Mouse (Mus musculus) urinary bladder, postnatal 36 days (tissue): Measurements from ENCODE around the gene Ppm1h.

Experiments used
- DNase-seq, 2 experiments: peaks; one replicate each; pipeline ENCODE4 v3.0.0; 2022; ENCODE audit warnings: low spot score in 2 of 2, mixed read lengths in 1 of 2

The Ppm1h gene

DNA sequence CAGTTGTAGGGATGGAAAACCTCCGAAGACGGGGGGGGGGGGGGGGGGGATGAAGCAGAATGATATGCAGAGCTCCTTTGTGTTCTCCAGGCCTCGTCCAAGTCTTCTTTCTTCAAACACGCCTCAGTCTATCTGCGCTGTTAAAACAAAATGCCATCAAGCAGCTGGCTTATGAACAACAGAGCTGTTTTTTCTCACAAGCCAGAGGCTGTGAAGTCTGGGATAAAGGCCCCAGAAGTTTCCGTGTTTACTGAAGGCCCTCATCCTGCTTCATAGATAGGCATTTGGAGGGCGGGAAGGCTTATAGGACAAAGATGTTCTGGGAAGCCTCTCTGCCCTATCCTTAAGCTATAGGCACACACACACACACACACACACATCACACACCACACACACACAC lies 181.5 kb downstream of the Ppm1h start:
- DNase-seq, result no peak

DNA sequence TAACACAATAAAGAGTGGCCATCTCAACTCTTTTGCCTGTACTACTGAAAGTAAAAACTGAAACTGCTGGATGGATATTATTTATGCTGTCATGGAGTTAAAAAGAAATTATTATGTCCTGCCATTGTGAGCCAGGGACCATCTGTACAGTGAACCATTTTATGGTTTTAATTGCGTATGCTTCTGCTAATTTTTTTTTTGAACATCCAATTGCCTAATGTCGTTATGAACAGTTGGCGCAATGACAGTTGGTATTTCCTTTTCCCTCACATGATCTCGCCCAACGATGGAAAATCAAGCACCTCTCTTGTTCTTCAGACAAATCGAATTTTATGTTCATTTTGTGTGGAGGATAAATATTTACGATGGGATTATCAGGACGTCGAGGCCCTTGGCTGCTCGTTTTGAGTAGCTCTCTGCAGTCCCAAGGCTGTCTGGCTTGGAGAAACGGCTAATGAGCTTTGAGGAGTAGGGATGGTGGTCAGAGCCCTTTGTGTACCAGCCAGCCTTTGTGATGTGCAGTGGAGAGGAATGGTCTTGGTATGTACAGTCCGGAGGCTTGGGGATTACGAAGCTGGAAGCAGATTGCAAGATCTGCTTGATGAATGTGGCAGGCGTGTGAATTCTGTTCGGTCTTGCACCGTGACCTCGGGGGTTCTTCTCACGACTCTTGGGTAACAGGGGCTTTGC lies 183.3 kb downstream of the Ppm1h start:
- no peak for DNase-seq

DNA sequence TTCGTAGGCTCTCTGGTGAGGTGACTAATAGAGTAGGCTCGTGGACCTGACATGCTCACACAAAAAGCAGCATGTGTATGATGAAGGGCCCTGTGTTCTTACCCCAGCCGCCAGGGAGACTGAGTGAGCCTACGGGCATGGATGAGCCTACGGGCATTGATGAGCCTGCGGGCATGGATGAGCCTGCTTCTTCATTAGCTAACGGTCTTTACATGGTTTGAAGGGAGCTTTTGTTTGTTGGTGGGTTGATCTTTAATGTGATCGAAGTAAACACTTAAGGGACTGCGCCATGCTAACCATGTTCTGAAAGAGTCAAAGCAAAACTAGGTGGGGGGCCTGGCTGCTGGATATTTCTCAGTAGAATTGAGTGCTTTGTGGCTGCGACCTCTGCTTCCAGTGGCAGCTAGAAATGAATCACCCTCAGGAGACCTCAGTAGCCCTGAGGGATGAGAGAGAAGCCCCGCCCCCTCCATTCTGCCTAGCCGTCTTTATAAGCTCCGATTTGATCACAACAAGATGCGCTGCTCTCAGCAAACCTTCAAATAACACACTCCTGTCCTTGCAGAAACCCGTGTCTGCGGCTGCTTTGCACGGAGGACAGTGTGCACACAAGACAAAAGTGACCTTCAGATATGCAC lies 183.9 kb downstream of the Ppm1h start:
- DNase-seq, result no peak

DNA sequence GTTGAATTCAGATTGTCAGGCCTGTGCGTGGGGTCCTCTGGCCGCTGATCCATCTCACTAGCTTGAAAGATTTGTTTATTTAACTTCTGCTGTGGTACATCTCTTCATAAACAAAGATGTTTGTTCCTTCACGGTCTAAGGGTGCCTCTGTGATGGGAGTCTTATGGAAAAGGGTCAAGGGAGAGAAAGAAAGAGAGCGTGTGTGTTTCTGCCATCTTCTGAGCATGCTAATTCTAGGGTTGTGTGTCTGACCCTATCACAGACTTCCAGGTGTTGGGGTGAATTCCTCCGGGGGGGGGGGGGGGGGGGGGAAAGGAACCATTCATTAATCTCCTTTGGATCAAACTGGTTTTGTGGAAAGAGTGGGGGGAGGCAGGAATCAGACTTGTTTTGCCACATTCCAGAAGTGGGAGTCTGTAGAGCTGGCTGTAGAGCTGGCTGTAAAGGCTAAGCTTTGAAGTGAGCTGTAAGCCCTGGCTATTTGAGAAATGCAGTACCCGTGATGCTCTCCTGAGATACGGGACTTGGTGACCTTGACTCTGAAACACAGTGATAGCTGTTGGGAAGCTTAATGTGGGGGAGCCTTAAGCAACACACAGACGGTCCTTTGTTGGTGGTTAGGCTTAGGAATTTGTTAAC lies 191.4 kb downstream of the Ppm1h start:
- no peak for DNase-seq

DNA sequence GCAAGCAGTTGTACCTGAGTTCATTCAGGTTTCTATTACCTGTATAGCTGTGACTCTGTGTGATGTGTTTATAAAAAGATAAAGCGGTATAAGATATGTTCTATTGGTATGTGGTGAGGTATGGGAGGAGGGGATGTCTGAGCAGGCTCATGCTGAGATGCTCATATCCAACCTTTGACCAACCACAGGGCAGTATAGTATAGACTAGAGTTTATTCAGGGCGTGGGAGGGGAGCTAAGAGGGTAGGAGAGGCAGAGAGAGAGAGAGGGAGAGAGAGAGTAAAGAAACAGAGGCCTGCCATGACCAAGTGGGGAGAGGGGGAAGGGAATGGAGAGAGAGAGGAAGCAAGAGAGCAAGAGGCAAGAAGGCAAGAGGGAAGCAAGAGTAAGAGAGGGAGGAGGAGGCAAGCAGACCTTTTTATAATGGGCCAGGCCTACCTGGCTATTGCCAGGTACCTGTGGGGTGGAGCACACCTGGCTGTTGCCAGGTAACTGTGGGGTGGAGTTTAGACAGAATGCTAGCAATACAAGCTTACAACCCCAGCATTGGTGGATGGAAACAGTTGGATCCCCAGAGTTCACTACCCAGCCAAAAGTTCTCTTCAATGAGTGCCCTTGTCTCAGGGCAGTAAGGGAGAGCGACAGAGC lies 192.4 kb downstream of the Ppm1h start:
- DNase-seq, result no peak

DNA sequence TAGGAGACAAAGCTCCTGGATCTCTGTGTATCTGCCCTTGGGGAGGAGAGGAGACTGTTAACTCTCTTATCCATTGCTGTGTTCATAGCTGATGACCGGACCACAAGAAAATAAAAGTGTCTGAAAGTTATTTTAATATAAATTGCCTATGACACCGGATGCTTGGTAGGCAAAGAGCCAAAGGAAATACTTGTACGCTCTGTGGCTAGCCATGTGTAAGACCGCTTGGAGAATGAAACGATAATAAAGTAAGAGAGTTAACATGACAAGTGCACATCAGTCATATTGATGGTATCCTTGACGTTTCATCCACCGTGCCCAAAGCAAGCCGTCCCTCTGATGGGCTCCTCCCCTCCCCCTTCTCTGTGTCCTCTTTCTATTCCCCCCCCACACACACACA lies 194.2 kb downstream of the Ppm1h start:
- DNase-seq, result no peak

DNA sequence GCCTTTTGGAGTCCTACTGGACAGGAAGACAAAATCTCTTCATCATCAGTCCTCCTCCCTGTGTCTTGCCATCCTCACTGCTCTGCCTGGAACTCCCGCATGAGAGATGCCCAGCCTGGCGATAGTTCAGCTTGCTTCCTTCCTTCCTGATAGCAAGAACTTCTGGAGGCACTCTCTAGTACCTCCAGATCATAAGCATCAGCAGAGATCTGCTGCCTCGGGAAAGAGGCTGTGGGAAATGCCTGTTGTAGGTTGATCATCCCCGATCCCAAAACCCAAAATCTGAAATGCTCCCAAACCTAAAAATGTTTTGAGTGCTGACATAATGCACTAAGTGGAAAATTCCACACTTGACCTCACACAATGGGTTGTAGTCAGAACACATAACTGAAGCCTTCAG lies 198.4 kb downstream of the Ppm1h start:
- no peak for DNase-seq

DNA sequence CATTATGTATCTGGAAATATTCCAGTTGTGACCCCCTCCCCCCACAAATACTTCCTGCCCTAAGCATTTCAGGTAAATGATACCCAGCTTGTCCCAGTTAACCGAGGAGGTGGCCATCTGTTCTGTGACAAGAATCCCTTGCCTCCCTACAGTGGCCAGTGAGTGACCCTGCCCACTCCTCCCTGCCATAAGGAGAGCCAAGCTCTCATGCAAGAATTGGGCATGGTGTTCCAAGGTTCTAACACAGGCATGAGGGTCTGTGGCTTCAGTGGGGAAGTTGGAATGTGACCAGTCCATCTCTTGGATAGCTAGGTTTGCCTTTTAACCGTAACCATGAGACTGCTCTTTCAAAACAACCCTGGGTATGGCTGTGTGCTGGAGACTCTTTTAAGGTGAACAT lies 198.9 kb downstream of the Ppm1h start:
- no peak for DNase-seq

DNA sequence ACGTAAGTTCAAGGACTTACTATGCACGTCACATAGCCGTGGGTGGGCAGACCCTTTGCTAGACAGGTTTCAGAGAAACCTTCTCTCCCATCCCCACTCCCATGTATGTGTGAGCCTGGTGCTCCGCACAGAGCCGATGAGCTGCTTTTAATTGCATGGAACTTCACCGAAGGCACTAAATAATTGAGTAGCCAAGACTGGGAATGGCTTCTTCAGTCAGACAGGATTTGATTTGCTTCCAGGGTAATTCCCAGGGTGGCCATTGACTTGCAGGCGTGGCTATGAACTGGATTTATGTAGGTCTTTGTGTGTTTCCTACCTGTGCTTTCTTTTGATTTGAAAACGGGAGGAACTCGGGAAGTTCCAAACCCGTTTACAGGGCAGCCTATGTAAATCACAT lies 202.9 kb downstream of the Ppm1h start:
- no peak for DNase-seq

DNA sequence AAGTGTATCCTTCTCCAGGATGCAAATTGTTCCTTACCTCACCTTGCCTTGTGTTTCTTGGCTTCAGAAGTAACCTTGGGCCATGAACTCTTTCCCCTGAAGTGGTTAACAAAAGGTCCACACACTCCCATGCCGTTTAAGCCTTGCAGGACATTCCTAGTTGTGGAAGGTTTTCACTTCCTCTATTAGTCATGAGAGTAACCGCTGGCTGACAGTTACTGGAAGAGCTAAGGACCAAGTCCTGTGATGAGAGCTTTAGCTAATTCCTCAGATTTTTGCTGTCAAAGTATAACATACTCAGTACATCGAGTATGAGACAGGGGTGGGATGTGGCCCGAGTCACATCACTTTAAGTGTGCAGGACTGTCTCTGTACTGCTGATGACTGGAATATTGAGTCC lies 204.1 kb downstream of the Ppm1h start:
- DNase-seq, result no peak

DNA sequence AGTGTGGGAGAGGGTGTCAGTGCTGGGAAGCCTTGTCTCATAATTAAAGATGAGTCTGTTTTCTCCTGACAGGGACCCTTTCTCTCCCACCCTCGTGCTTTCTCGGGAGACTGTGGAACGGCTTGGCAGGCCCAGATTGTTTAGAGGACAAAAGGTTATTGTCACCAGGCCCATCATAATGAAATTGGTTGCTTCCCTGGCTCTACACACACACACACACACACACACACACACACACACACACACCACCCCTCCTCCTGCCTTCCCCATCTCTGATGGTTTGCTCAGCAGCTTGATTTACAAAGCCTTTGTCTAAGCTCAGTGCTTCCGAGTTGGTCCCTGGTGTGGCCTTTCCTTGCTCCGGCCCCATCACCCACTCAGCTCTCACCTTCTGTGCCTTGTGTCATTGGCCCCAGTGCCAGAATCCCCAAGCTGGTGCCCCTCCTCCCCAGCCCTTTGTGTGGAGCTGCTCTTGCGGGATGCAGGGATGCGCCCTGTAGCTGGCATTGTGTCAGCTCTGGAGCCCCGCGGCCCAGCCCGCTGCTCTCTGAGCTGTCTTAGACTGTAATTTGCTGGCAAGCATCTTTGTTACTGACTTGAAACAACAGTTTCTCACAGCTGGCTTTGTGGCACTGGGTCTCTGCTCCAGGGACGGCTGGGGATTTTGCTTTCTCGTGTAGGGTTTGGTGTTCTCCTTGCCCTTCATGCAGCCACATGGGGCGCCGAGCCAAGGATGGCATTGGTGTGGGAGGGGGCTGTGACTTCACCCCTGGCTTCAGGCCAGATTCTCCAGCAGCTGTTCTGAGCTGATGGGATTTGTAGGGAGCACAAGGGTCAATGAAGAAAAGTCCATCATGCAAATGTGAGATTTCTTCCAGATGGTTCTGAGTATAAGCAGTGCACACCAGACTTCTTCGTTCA lies 205.5 kb downstream of the Ppm1h start:
- no peak for DNase-seq

DNA sequence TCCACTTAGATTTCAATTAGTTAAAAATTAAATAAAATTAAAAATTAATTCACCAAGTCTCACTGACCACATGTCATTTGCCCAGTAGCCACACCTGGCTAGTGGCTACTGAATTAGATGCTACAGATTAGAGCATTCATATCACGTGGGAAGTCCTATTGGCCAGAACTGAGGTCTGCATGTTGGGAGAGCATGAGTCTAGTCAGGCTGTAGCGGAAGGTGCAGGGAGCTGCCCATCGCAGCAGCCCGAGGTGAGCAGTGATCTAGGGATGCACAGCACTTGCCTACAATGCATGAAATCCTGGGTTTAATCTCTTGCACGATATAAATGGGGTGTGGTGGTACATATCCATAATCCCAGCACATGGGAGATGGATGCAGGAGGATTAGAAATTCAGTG lies 206.7 kb downstream of the Ppm1h start:
- DNase-seq, result no peak

DNA sequence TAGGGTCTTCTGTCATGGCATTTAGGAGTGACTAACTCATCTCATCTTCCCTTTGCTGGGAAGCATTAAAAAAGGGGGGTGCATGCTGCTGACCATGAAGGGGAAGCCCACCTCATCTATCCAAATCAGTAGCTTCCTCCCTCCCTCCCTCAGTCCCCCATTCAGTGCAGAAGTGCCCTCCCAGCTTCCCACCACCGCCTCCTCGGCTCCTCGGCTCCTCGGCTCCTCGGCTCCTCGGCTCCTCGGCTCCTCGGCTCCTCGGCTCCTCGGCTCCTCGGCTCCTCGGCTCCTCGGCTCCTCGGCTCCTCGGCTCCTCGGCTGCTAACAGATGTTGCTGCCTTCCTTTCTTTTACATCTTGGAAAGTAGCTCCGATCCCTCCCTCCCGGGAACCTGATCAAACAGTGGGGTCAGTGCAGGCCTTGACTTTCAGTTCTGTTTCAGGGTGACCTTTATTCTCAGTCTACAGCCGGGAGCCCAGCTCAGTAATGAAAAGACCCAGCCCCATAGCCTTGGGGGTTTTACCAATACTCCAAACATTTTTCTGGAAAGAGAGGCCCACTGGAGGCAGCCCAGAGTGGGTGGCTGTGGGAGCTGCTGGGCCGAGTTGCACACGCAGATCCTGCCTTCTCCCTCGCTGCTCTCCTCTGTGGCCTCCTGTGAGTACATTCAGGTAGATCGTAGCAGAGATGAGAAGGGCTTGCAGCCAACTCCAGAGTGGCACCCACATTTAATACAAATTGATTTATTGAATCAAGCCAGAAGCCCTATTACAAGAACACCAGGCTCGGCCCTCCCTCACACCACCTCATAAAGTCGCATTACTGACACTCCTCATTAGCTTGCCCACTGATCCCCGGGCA lies 207.7 kb downstream of the Ppm1h start:
- DNase-seq, result no peak

DNA sequence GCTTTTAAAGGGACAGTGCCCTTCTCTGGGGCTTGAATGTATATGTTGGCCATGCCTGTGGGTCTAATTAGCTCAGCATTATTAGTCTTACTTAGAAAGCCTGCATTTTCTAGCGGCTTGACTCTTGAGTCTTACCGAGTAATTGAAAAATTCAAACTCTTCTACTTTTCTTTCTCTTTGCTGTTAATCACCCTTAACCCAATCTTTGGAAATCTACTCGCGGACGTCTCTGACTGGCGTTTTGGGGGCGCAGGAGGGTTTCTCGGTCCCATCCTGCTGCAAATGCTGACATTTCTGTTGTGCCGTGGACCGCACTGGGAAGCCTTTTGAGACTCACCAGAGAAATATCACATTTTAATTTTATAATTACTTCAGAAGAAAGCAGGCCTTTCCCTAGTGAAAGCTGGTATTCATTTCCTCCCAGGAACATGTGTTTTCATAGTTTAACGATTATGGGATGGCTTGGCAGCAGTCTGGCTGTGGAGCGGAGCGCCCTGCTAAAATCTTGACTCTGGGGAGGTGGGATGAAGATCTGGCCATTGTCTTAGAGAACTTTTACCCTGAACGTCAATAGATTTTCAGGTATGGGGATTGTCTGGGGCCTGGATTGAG lies 208.5 kb downstream of the Ppm1h start:
- no peak for DNase-seq

DNA sequence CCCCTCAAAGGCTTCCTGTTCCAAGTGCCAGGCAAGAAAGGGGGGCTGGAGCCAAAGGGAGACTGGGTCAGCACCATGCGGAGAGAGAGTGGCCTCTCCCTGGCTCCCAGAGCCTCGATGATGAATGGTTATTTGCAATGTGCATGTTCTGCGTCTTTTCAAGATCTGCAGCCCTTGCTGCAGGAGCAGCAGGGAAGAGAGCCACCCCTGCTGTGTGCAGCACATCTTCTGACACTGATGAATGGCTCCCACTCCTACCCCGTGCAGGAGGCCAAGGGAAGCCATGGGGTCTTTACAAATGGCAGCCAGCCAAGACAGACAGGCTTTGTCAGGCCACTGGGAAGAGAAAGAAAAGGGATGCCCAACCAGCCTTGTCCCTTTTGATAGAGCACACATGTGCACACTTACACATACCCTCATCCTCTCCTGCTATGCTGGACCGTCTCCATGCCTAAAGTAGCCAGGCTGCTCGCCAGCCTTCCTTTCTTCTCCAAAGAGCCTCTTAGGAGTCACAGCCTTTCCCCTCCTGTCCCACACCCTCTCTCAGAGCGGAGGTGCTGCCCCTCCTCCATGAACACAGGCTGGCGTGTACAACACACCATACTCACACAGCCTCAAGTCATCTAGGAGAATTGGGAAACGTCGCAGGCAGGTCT lies 209.1 kb downstream of the Ppm1h start:
- no peak for DNase-seq

DNA sequence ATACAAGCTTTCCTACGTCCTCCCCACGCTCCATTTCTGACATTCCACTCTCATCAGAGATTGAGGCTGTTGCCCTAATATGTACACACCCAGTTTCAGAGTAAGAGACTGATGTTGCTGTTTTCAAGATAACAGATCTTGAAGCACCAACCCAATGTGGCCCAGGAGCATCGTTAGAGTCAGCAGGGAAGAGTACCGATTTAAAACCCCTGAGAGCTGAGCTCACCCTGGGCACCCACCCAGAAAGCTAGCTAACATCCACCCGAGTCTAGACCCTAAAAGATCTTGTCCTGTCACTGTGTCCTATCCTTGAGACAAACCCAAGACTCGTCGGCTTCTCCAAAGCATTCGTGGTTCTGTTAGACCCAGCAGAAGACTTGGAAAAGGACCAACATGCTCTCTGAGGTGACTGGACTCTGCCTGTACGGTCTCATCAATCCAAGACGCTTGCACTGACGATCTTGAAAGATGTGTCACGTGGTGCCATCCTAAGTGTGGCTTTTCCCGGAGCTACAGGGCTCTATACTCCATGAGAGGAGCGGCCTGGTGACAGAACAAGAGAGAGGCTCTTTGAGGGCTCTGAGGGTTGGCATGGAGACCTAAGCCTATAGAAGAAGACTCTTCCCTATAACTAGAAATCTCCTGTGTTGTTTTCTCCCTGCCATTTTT lies 212.3 kb downstream of the Ppm1h start:
- no peak for DNase-seq

DNA sequence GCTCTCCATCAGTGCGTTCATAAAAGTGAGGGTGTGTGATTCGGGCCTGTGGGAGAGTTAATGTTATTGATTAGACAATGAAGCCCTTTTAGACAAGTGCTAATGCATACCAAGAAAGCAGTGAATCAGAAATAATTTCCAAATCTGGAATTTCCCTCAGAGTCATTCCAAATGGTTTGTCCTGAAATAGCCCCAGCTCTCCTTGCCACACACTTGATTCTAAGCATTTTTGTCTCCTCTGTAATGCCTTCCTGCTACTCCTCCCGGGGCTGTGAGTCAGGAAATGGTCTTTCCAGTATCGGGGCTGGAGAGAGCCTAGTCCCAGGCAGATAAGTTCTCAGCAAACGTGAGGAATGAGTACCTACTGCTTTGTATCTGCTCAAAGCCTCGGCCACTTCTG lies 212.9 kb downstream of the Ppm1h start:
- no peak for DNase-seq

DNA sequence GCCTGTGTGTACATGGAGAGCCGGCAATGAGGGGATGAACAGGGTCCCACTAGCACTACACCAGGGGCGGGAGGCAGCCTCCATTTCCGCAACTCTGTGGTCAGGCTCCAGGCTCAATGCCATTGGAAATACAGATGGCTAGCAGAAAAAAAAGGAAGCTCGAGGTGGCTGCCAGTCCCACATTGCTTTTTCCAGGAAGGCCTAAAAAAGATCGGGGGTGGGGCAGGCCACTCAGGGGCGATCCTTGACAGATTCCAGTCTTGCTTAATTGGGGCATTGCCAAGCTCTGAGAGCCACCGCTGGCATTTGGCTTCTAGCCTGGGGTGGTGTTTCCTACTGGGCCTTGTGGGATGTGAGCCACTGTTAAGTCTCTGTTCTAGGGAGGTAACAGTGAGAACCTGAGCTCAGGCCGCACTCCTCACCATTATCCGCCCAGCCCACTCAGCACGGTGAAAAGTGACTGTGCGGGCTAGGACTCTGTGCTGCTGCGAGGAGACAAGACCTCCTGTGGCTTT lies 216.1 kb downstream of the Ppm1h start:
- peak in 1 of 2 experiments; percentile 65 for DNase-seq
